ENCODE assay signal across 26 mouse cellular contexts in the genomic region with DNA sequence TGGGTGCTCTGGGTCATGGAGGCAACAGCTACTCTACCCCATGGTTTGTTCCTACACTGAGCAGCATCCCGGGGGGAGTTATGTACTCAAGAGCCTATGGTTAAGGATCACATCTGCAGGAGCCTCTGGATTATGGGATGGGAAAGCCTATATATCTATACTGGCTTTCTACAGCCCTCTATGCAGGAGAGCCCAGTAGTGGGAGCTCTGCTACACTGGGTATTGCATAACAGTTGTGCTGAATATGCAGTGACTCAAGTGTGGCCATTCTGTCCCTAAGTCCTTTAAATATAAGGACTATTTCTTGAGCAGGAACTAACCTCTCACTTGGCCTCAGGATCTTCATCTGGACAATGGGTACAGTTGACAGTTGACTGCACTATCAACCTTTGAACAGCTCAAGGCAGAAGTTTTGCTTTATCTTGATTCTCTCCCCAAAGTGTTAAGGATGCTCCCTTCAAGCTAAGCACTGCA. TPM values are rescaled to one million over a fixed set of nuclear protein-coding genes. Genes with fewer than 3 reads are reported as not detected.
DNase-seq lines count a peak whose midpoint lies in the region; ATAC-seq and TF ChIP-seq lines count a peak whose summit lies in the region.
"Had no signal": no experiment of that assay in that cellular context is flagged by ENCODE, and none has a peak within 500 bp of the region (broad histone marks: within the 10 kb centered on the region; RNA-seq: fewer than 3 reads in every experiment).

No protein-coding gene starts in this region.

- H3ac ChIP-seq in myocyte (ENCODE audit: control insufficient read depth, insufficient read length), result no peak overlapping the region

- no peaks in the 10 kb centered on the region for H3K27me3 ChIP-seq in intestine, embryonic 16.5 days (replicated peaks; ENCODE audit: control insufficient read depth, insufficient read depth, low read length)
- no peaks in the 10 kb centered on the region for H3K27me3 ChIP-seq in intestine, embryonic 15.5 days (replicated peaks)
- no peaks in the 10 kb centered on the region for H3K27me3 ChIP-seq in liver, adult 2 months (ENCODE audit: control insufficient read depth, insufficient read depth, low read length)
- no peaks in the 10 kb centered on the region for H3K27me3 ChIP-seq in liver, postnatal 0 days (ENCODE audit: insufficient read depth, low read length)
- no peaks in the 10 kb centered on the region for H3K27me3 ChIP-seq in lung, postnatal 0 days (replicated peaks; ENCODE audit: insufficient read depth, low read length)
- H3K27me3 ChIP-seq in myocyte (ENCODE audit: control insufficient read depth, insufficient read depth, insufficient read length), result no peaks in the 10 kb centered on the region
- H3K27me3 ChIP-seq: heart, embryonic 12.5 days; neural tube, embryonic 12.5 days; Patski had no signal

- ATAC-seq in intestine, embryonic 16.5 days, result no peak
- ATAC-seq in intestine, embryonic 15.5 days, result no peak
- no peak for ATAC-seq in liver, postnatal 0 days
- no peak for ATAC-seq in lung, postnatal 0 days
- ATAC-seq: forebrain, postnatal 0 days; hindbrain, postnatal 0 days had no signal

- 88% methylated on average over 1 of the region's 1 CpGs for WGBS in intestine, embryonic 16.5 days
- 74% methylated on average over 1 of the region's 1 CpGs for WGBS in intestine, embryonic 15.5 days
- 46% methylated on average over 1 of the region's 1 CpGs for WGBS in liver, adult 2 months
- 71% methylated on average over 1 of the region's 1 CpGs for WGBS in liver, postnatal 0 days (ENCODE audit: insufficient replicate concordance)
- 66% methylated on average over 1 of the region's 1 CpGs for WGBS in lung, postnatal 0 days

- no peak for TF ChIP-seq POLR2A in liver, adult 2 months (IDR thresholded peaks at IDR 0.05; ENCODE audit: extremely low read depth, insufficient read depth, low read length)
- no peak for TF ChIP-seq POLR2A in myocyte (IDR thresholded peaks at IDR 0.05; ENCODE audit: insufficient read length, low read depth)

- peak; percentile 72 for DNase-seq in liver, adult 2 months (ENCODE audit: extremely low read depth, low read depth, low spot score)
- DNase-seq in liver, postnatal 0 days, result no peak
- DNase-seq in lung, postnatal 0 days (ENCODE audit: low spot score), result no peak
- DNase-seq in lung, postnatal 4 days, result no peak
- no peak for DNase-seq in layer of hippocampus, adult 2 months (ENCODE audit: low spot score in 2 of 2)
- DNase-seq: adrenal gland, adult 2 months; cerebellum, adult 11-12 months; cerebellum, postnatal 14 days; forebrain, postnatal 0 days; gastrocnemius, postnatal 14 days; heart, adult 18-20 months; heart, postnatal 10 days; kidney, adult 18-20 months; lung, adult 18-20 months; midbrain, embryonic 14.5 days; right cerebral cortex, postnatal 25 days; thymus, postnatal 25 days had no signal

- peaks cover 43% of the 10 kb centered on the region for H3K4me1 ChIP-seq in intestine, embryonic 16.5 days (ENCODE audit: control insufficient read depth, insufficient read depth, low read length)
- peaks cover 27% of the 10 kb centered on the region for H3K4me1 ChIP-seq in intestine, embryonic 15.5 days (replicated peaks)
- H3K4me1 ChIP-seq in liver, adult 2 months (ENCODE audit: control insufficient read depth, insufficient read depth, low read length), result peaks cover 56% of the 10 kb centered on the region
- H3K4me1 ChIP-seq in liver, postnatal 0 days (ENCODE audit: insufficient read depth), result peaks cover 29% of the 10 kb centered on the region
- peaks cover 30% of the 10 kb centered on the region for H3K4me1 ChIP-seq in lung, postnatal 0 days (ENCODE audit: insufficient read depth, low read depth, low read length)

- TF ChIP-seq CTCF in liver, adult 2 months (IDR thresholded peaks at IDR 0.05; ENCODE audit: low read depth, low read length), result no peak
- no peak for TF ChIP-seq CTCF in liver, postnatal 0 days (IDR thresholded peaks at IDR 0.05; ENCODE audit: low read depth)
- peak; percentile 18; the same call in 1 of the 2 replicates for TF ChIP-seq CTCF in lung, postnatal 0 days (IDR thresholded peaks at IDR 0.05)
- TF ChIP-seq CTCF in layer of hippocampus, adult 2 months (conservative IDR thresholded peaks at IDR 0.05), result no peak

- H3K36me3 ChIP-seq in intestine, embryonic 16.5 days (ENCODE audit: control insufficient read depth, insufficient read depth, low read length), result peaks cover 5% of the 10 kb centered on the region; the same call in 1 of the 2 replicates
- peaks cover 24% of the 10 kb centered on the region; the same call in 1 of the 2 replicates for H3K36me3 ChIP-seq in intestine, embryonic 15.5 days
- peaks cover 20% of the 10 kb centered on the region for H3K36me3 ChIP-seq in liver, adult 2 months (ENCODE audit: control insufficient read depth, insufficient read depth, low read length)
- H3K36me3 ChIP-seq in liver, postnatal 0 days (replicated peaks; ENCODE audit: insufficient read depth, low read length), result peaks cover 5% of the 10 kb centered on the region; the same call in 1 of the 2 replicates
- H3K36me3 ChIP-seq in lung, postnatal 0 days (ENCODE audit: insufficient read depth, low read length), result peaks cover 16% of the 10 kb centered on the region
- peaks cover 75% of the 10 kb centered on the region for H3K36me3 ChIP-seq in myocyte (ENCODE audit: control insufficient read depth, insufficient read depth)

- no peak overlapping the region for H3K4me3 ChIP-seq in intestine, embryonic 16.5 days (ENCODE audit: low read length)
- H3K4me3 ChIP-seq in intestine, embryonic 15.5 days (replicated peaks), result no peak overlapping the region
- no peak overlapping the region for H3K4me3 ChIP-seq in liver, adult 2 months (ENCODE audit: insufficient read depth, low read depth, low read length)
- H3K4me3 ChIP-seq in liver, postnatal 0 days (ENCODE audit: low read depth, low read length), result no peak overlapping the region
- H3K4me3 ChIP-seq in lung, postnatal 0 days (ENCODE audit: low read depth, low read length), result no peak overlapping the region
- no peak overlapping the region for H3K4me3 ChIP-seq in myocyte
- no peak overlapping the region for H3K4me3 ChIP-seq in layer of hippocampus, adult 2 months
- H3K4me3 ChIP-seq: heart, embryonic 12.5 days; neural tube, embryonic 12.5 days had no signal

- no peak for TF ChIP-seq EP300 in liver, postnatal 0 days (IDR thresholded peaks at IDR 0.05; ENCODE audit: low read depth)
- TF ChIP-seq EP300 in lung, postnatal 0 days (IDR thresholded peaks at IDR 0.05), result no peak

- no peak overlapping the region for H3K9ac ChIP-seq in intestine, embryonic 16.5 days (ENCODE audit: low read depth, low read length)
- H3K9ac ChIP-seq in intestine, embryonic 15.5 days, result no peak overlapping the region
- H3K9ac ChIP-seq in liver, adult 2 months (ENCODE audit: low read depth, low read length), result peak overlapping the region; percentile 61
- H3K9ac ChIP-seq in liver, postnatal 0 days (replicated peaks), result no peak overlapping the region
- H3K9ac ChIP-seq in lung, postnatal 0 days (replicated peaks; ENCODE audit: low read depth), result no peak overlapping the region
- H3K9ac ChIP-seq: forebrain, postnatal 0 days; heart, embryonic 12.5 days; neural tube, embryonic 12.5 days had no signal

- no peaks in the 10 kb centered on the region for H3K9me3 ChIP-seq in intestine, embryonic 16.5 days (ENCODE audit: control insufficient read depth, low read length)
- no peaks in the 10 kb centered on the region for H3K9me3 ChIP-seq in intestine, embryonic 15.5 days
- H3K9me3 ChIP-seq in liver, postnatal 0 days (ENCODE audit: low read length), result no peaks in the 10 kb centered on the region
- H3K9me3 ChIP-seq in lung, postnatal 0 days (ENCODE audit: low read length), result no peaks in the 10 kb centered on the region
- H3K9me3 ChIP-seq: G1E; heart, embryonic 12.5 days; neural tube, embryonic 12.5 days had no signal

- no peak overlapping the region for H3K4me2 ChIP-seq in intestine, embryonic 16.5 days (ENCODE audit: low read depth, low read length)
- no peak overlapping the region for H3K4me2 ChIP-seq in intestine, embryonic 15.5 days (replicated peaks)
- no peak overlapping the region for H3K4me2 ChIP-seq in liver, postnatal 0 days (ENCODE audit: low read depth, low read length)
- H3K4me2 ChIP-seq in lung, postnatal 0 days (replicated peaks; ENCODE audit: low read depth, low read length), result no peak overlapping the region
- H3K4me2 ChIP-seq in myocyte (ENCODE audit: low read depth), result no peak overlapping the region
- H3K4me2 ChIP-seq: heart, embryonic 12.5 days; neural tube, embryonic 12.5 days had no signal

- H3K27ac ChIP-seq in intestine, embryonic 16.5 days (ENCODE audit: low read length), result peak overlapping the region; percentile 54
- no peak overlapping the region for H3K27ac ChIP-seq in intestine, embryonic 15.5 days
- H3K27ac ChIP-seq in liver, adult 2 months (replicated peaks; ENCODE audit: insufficient read depth, low read depth, low read length), result peak overlapping the region; percentile 94
- no peak overlapping the region for H3K27ac ChIP-seq in liver, postnatal 0 days (ENCODE audit: low read depth)
- peak overlapping the region; percentile 82 for H3K27ac ChIP-seq in lung, postnatal 0 days (ENCODE audit: low read length)
- no peak overlapping the region; the same call in 1 of the 2 replicates for H3K27ac ChIP-seq in layer of hippocampus, adult 2 months
- H3K27ac ChIP-seq: hindbrain, postnatal 0 days; neural tube, embryonic 12.5 days had no signal

- no peaks in the 10 kb centered on the region for H3K79me2 ChIP-seq in liver, adult 2 months (ENCODE audit: control insufficient read depth, insufficient read depth, low read length)
- no peaks in the 10 kb centered on the region for H3K79me2 ChIP-seq in myocyte (ENCODE audit: control insufficient read depth, insufficient read depth)

RNA-seq across cellular contexts. Expression of a gene that starts 17.0 kb away (rescaled TPM):
- polyA plus RNA-seq in intestine, embryonic 16.5 days (2015; fragmentation: Nextera tagmentation; extraction: Ambion mirVana), result 12.4 and 13.0 TPM in 2 replicates
- 15.1 and 16.3 TPM in 2 replicates for polyA plus RNA-seq in intestine, embryonic 15.5 days (2015; fragmentation: Nextera tagmentation; extraction: Ambion mirVana)
- total RNA-seq in liver, adult 2 months (2014; rRNA removed), result 1.4 and 2.8 TPM in 2 replicates
- 4.8 TPM in 2 replicates for polyA plus RNA-seq in liver, adult 2 months (2012; rRNA removed)
- 1.7 and 2.0 TPM in 2 replicates for polyA plus RNA-seq in liver, postnatal 0 days (2015; fragmentation: Nextera tagmentation; extraction: Ambion mirVana)
- polyA plus RNA-seq in lung, postnatal 0 days (2015; fragmentation: Nextera tagmentation; extraction: Ambion mirVana), result 79.6 and 96.1 TPM in 2 replicates
- polyA plus RNA-seq in myocyte (2012; fragmentation: generic; extraction: Trizol), result 557 TPM
- 10 to 100 TPM; 25.0 to 25.6 TPM for total RNA-seq in layer of hippocampus, adult 2 months (2021)

RNA-seq across cellular contexts. Expression of a gene that starts 43.2 kb away (rescaled TPM):
- 206 and 216 TPM in 2 replicates for polyA plus RNA-seq in intestine, embryonic 16.5 days (2015; fragmentation: Nextera tagmentation; extraction: Ambion mirVana)
- 194 and 205 TPM in 2 replicates for polyA plus RNA-seq in intestine, embryonic 15.5 days (2015; fragmentation: Nextera tagmentation; extraction: Ambion mirVana)
- total RNA-seq in liver, adult 2 months (2014; rRNA removed), result 284 and 293 TPM in 2 replicates
- polyA plus RNA-seq in liver, adult 2 months (2012; rRNA removed), result 586 and 618 TPM in 2 replicates
- 203 and 216 TPM in 2 replicates for polyA plus RNA-seq in liver, postnatal 0 days (2015; fragmentation: Nextera tagmentation; extraction: Ambion mirVana)
- polyA plus RNA-seq in lung, postnatal 0 days (2015; fragmentation: Nextera tagmentation; extraction: Ambion mirVana), result 35.0 and 36.8 TPM in 2 replicates
- polyA plus RNA-seq in myocyte (2012; fragmentation: generic; extraction: Trizol), result 157 TPM
- 100 to 1,000 TPM; 147 to 152 TPM for total RNA-seq in layer of hippocampus, adult 2 months (2021)

RNA-seq across cellular contexts. Expression of a gene that starts 56.9 kb away (rescaled TPM):
- 45.7 and 48.8 TPM in 2 replicates for polyA plus RNA-seq in intestine, embryonic 16.5 days (2015; fragmentation: Nextera tagmentation; extraction: Ambion mirVana)
- 34.7 and 35.0 TPM in 2 replicates for polyA plus RNA-seq in intestine, embryonic 15.5 days (2015; fragmentation: Nextera tagmentation; extraction: Ambion mirVana)
- total RNA-seq in liver, adult 2 months (2014; rRNA removed), result 3.1 and 4.0 TPM in 2 replicates
- polyA plus RNA-seq in liver, adult 2 months (2012; rRNA removed), result 3.1 and 3.8 TPM in 2 replicates
- polyA plus RNA-seq in liver, postnatal 0 days (2015; fragmentation: Nextera tagmentation; extraction: Ambion mirVana), result 74.9 and 80.9 TPM in 2 replicates
- polyA plus RNA-seq in lung, postnatal 0 days (2015; fragmentation: Nextera tagmentation; extraction: Ambion mirVana), result 23.8 and 25.9 TPM in 2 replicates
- 15.2 TPM for polyA plus RNA-seq in myocyte (2012; fragmentation: generic; extraction: Trizol)
- 10 to 100 TPM in 1 of 2 experiments, 1 to 10 TPM in 1; 9.7 to 10.4 TPM for total RNA-seq in layer of hippocampus, adult 2 months (2021)

RNA-seq across cellular contexts. Expression of a gene that starts 57.0 kb away (rescaled TPM):
- 0.42 and 0.72 TPM in 2 replicates for polyA plus RNA-seq in intestine, embryonic 16.5 days (2015; fragmentation: Nextera tagmentation; extraction: Ambion mirVana)
- polyA plus RNA-seq in intestine, embryonic 15.5 days (2015; fragmentation: Nextera tagmentation; extraction: Ambion mirVana), result 0.50 and 0.58 TPM in 2 replicates
- total RNA-seq in liver, adult 2 months (2014; rRNA removed), result not detected in 2 replicates
- 0.05 TPM in 1 of 2 replicates, not detected in the other for polyA plus RNA-seq in liver, adult 2 months (2012; rRNA removed)
- polyA plus RNA-seq in liver, postnatal 0 days (2015; fragmentation: Nextera tagmentation; extraction: Ambion mirVana), result 0.08 and 0.13 TPM in 2 replicates
- polyA plus RNA-seq in lung, postnatal 0 days (2015; fragmentation: Nextera tagmentation; extraction: Ambion mirVana), result 2.0 and 2.3 TPM in 2 replicates
- polyA plus RNA-seq in myocyte (2012; fragmentation: generic; extraction: Trizol), result 6.6 TPM
- 1 to 10 TPM; 1.2 to 1.5 TPM for total RNA-seq in layer of hippocampus, adult 2 months (2021)
- total RNA-seq: megakaryocyte-erythroid progenitor cell, adult 5-6 weeks had no signal
- polyA plus RNA-seq: Patski had no signal

Comparison
In these comparisons a context has a peak if more than half of its experiments do, and no peak if none do; other contexts are left out.
1. H3K27ac ChIP-seq: peak in intestine, embryonic 16.5 days (single experiment), liver, adult 2 months (single experiment) and lung, postnatal 0 days (single experiment); none in intestine, embryonic 15.5 days (single experiment), liver, postnatal 0 days (single experiment) and layer of hippocampus, adult 2 months (single experiment).